ENCODE assay signal across 7 mouse cellular contexts in genomic region chr15:84925495-84926018, GRCm38 (mm10). TPM values are rescaled to one million over a fixed set of nuclear protein-coding genes. Genes with fewer than 3 reads are reported as not detected.
A peak's percentile ranks its signal among the peaks of the same experiment; 100 is the strongest.
DNase-seq lines count a peak whose midpoint lies in the region; ATAC-seq and TF ChIP-seq lines count a peak whose summit lies in the region.

No protein-coding gene starts in this region.

- H3K4me3 ChIP-seq in testis, adult 2 months (ENCODE audit: control insufficient read depth, low read depth, low read length), result peak overlapping the region; percentile 13; the same call in 1 of the 2 replicates
- no peak overlapping the region for H3K4me3 ChIP-seq in cortical plate, adult 2 months (ENCODE audit: insufficient read depth, low read length)
- H3K4me3 ChIP-seq in intestine, postnatal 0 days (ENCODE audit: low read depth, low read length), result no peak overlapping the region
- H3K4me3 ChIP-seq in myocyte, result peak overlapping the region; percentile 75

- TF ChIP-seq POLR2A in testis, adult 2 months (IDR thresholded peaks at IDR 0.05; ENCODE audit: control insufficient read depth, low read depth, low read length), result no peak
- TF ChIP-seq POLR2A in cortical plate, adult 2 months (IDR thresholded peaks at IDR 0.05; ENCODE audit: extremely low read depth, insufficient read depth, low read length), result no peak
- no peak for TF ChIP-seq POLR2A in myocyte (IDR thresholded peaks at IDR 0.05; ENCODE audit: insufficient read length, low read depth)

- peak overlapping the region; percentile 25; the same call in 1 of the 2 replicates for H3K27ac ChIP-seq in testis, adult 2 months (ENCODE audit: control insufficient read depth, insufficient read depth, low read depth, low read length)
- H3K27ac ChIP-seq in cortical plate, adult 2 months (ENCODE audit: insufficient read depth, low read length), result no peak overlapping the region
- no peak overlapping the region for H3K27ac ChIP-seq in intestine, postnatal 0 days (ENCODE audit: low read depth, low read length)

- no peaks in the 10 kb centered on the region for H3K9me3 ChIP-seq in intestine, postnatal 0 days (ENCODE audit: control insufficient read depth)

- no peaks in the 10 kb centered on the region for H3K27me3 ChIP-seq in testis, adult 2 months (ENCODE audit: control insufficient read depth, insufficient read depth, low read length)
- no peaks in the 10 kb centered on the region for H3K27me3 ChIP-seq in intestine, postnatal 0 days (replicated peaks; ENCODE audit: control insufficient read depth, insufficient read depth, low read length)
- no peaks in the 10 kb centered on the region for H3K27me3 ChIP-seq in myocyte (ENCODE audit: control insufficient read depth, insufficient read depth, insufficient read length)

- DNase-seq in testis, postnatal 10 days (ENCODE audit: low spot score), result no peak
- DNase-seq in adrenal gland, adult 18-20 months (ENCODE audit: low spot score in 2 of 2), result no peak
- no peak for DNase-seq in cerebellum, adult 18-20 months

- no peak for ATAC-seq in intestine, postnatal 0 days

- peaks cover 4% of the 10 kb centered on the region for H3K36me3 ChIP-seq in testis, adult 2 months (ENCODE audit: control insufficient read depth, insufficient read depth, low read length)
- H3K36me3 ChIP-seq in intestine, postnatal 0 days (ENCODE audit: control insufficient read depth, insufficient read depth), result peaks cover 31% of the 10 kb centered on the region
- H3K36me3 ChIP-seq in myocyte (ENCODE audit: control insufficient read depth, insufficient read depth), result peaks cover 35% of the 10 kb centered on the region

- WGBS in intestine, postnatal 0 days, result 64% methylated on average over 1 of the region's 1 CpGs

- peaks cover 64% of the 10 kb centered on the region for H3K79me2 ChIP-seq in myocyte (ENCODE audit: control insufficient read depth, insufficient read depth)

- no peak overlapping the region for H3K9ac ChIP-seq in intestine, postnatal 0 days (ENCODE audit: low read depth, low read length)

- no peak for TF ChIP-seq CTCF in testis, adult 2 months (IDR thresholded peaks at IDR 0.05; ENCODE audit: control insufficient read depth, insufficient read depth, insufficient replicate concordance, low read depth, low read length)
- peak; percentile 53 for TF ChIP-seq CTCF in cortical plate, adult 2 months (IDR thresholded peaks at IDR 0.05; ENCODE audit: extremely low read depth, insufficient read depth, low read length)
- TF ChIP-seq CTCF in intestine, postnatal 0 days (IDR thresholded peaks at IDR 0.05; ENCODE audit: low read depth), result peak; percentile 69

- peak overlapping the region; percentile 18; the same call in 1 of the 2 replicates for H3K4me2 ChIP-seq in intestine, postnatal 0 days (replicated peaks; ENCODE audit: low read depth)
- peak overlapping the region; percentile 88 for H3K4me2 ChIP-seq in myocyte (ENCODE audit: low read depth)

- no peaks in the 10 kb centered on the region; the same call in 1 of the 2 replicates for H3K4me1 ChIP-seq in testis, adult 2 months (ENCODE audit: control insufficient read depth, insufficient read depth, low read length)
- peaks cover 3% of the 10 kb centered on the region; the same call in 1 of the 2 replicates for H3K4me1 ChIP-seq in cortical plate, adult 2 months (ENCODE audit: control insufficient read depth, insufficient read depth, low read length)
- H3K4me1 ChIP-seq in intestine, postnatal 0 days (replicated peaks; ENCODE audit: control insufficient read depth, insufficient read depth, low read length), result 0 out of 2 replicates have a peak, but pooled peaks cover 3% of the 10 kb centered on the region

- no peak overlapping the region for H3ac ChIP-seq in myocyte (ENCODE audit: control insufficient read depth, insufficient read length)

TF ChIP-seq in myocyte, 11 proteins besides CTCF, POLR2A, EP300 and RAD21:
- TF ChIP-seq CEBPB (IDR thresholded peaks at IDR 0.05; ENCODE audit: insufficient read depth, poor library complexity, severe bottlenecking), result no peak
- no peak for TF ChIP-seq REST (IDR thresholded peaks at IDR 0.05; ENCODE audit: insufficient read depth, insufficient read length)
- TF ChIP-seq MAX (IDR thresholded peaks at IDR 0.05; ENCODE audit: low read depth), result no peak
- no peak for TF ChIP-seq MYOG (IDR thresholded peaks at IDR 0.05; ENCODE audit: control insufficient read depth in 1 of 3, insufficient read depth in 1 of 3, insufficient read length in 2 of 3, low read depth in 2 of 3)
- no peak for TF ChIP-seq E2F4 (IDR thresholded peaks at IDR 0.05; ENCODE audit: insufficient read depth)
- no peak for TF ChIP-seq TCF3 (IDR thresholded peaks at IDR 0.05; ENCODE audit: insufficient read length, low read depth)
- TF ChIP-seq TCF12 (IDR thresholded peaks at IDR 0.05; ENCODE audit: insufficient read depth, poor library complexity, severe bottlenecking), result no peak
- TF ChIP-seq POLR2AphosphoS2 (IDR thresholded peaks at IDR 0.05; ENCODE audit: insufficient read length, low read depth), result no peak
- TF ChIP-seq MYOD1 (IDR thresholded peaks at IDR 0.05; ENCODE audit: control insufficient read depth in 1 of 3, insufficient read length in 2 of 3, low read depth in 2 of 3), result no peak
- no peak for TF ChIP-seq USF1 (IDR thresholded peaks at IDR 0.05; ENCODE audit: low read depth)
- no peak for TF ChIP-seq SRF (IDR thresholded peaks at IDR 0.05; ENCODE audit: control insufficient read depth, insufficient read length, low read depth)

RNA-seq across cellular contexts. Expression of gene Nup50, which starts 2.3 kb away (rescaled TPM):
- polyA plus RNA-seq in testis, adult 2 months (2012; rRNA removed), result 27.3 and 28.1 TPM in 2 replicates
- 13.3 and 13.7 TPM in 2 replicates for polyA plus RNA-seq in cortical plate, adult 2 months (2012; rRNA removed)
- polyA plus RNA-seq in intestine, postnatal 0 days (2015; fragmentation: Nextera tagmentation; extraction: Ambion mirVana), result 21.0 and 23.6 TPM in 2 replicates
- polyA plus RNA-seq in myocyte (2012; fragmentation: generic; extraction: Trizol), result 31.0 TPM
- 10 to 100 TPM; 41.0 to 45.8 TPM for total RNA-seq in adrenal gland, adult 18-20 months (2021)

RNA-seq across cellular contexts. Expression of gene Gm29666, which starts 5.7 kb away (rescaled TPM):
- 0.96 and 1.0 TPM in 2 replicates for polyA plus RNA-seq in testis, adult 2 months (2012; rRNA removed)
- 2.1 and 2.6 TPM in 2 replicates for polyA plus RNA-seq in cortical plate, adult 2 months (2012; rRNA removed)
- polyA plus RNA-seq in intestine, postnatal 0 days (2015; fragmentation: Nextera tagmentation; extraction: Ambion mirVana), result 0.14 and 0.22 TPM in 2 replicates
- polyA plus RNA-seq in myocyte (2012; fragmentation: generic; extraction: Trizol), result 0.10 TPM
- total RNA-seq in adrenal gland, adult 18-20 months (2021), result under 1 TPM; 0.16 to 0.17 TPM

Comparison
In these comparisons a context has a peak if more than half of its experiments do, and no peak if none do; other contexts are left out.
1. H3K4me3 ChIP-seq: peak in testis, adult 2 months (single experiment) and myocyte (single experiment); none in cortical plate, adult 2 months (single experiment) and intestine, postnatal 0 days (single experiment).